Mouse (Mus musculus) left cerebral cortex, adult 8-10 months (tissue): ENCODE results near the gene Dgcr8. TPM values are rescaled to one million over a fixed set of nuclear protein-coding genes. Genes with fewer than 3 reads are reported as not detected.

Experiments used
- DNase-seq, 2 experiments: peaks; one replicate each; pipeline ENCODE4 v3.0.0; 2022; ENCODE audit warnings: low spot score in 2 of 2
- total RNA-seq, 4 experiments: library from RNA; stranded (reverse); gene quantifications; 2 replicates each; pipeline ENCODE4 v1.2.4; 2022

Gene Dgcr8
- total RNA-seq, 4 experiments from 2014 or later, result 35.5 to 42.7 (median 39.4) TPM

DNA sequence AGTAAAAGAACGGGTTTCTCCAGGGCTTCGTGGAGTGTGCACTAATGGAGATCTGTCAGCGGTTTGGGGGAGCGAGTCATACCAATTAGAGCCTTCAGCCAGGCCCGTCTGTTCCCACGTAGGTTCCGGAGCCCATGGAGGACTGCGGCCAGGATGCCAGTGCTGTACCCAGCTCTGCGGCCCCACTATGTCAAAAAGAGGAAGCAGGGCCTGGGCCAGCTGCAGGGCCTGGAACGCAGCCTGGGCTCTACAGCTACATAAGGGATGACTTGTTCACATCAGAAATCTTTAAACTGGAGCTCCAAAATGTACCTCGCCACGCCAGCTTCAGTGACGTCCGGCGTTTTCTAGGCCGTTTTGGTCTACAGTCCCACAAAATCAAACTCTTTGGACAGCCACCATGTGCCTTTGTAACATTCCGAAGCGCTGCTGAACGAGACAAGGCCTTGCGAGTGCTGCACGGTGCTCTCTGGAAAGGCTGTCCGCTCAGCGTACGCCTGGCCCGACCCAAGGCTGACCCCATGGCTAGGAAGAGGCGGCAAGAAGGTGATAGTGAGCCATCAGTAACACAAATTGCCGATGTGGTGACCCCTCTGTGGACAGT, 39.6 kb downstream of the Dgcr8 start:
- DNase-seq, result peak; percentile 38 to 42

DNA sequence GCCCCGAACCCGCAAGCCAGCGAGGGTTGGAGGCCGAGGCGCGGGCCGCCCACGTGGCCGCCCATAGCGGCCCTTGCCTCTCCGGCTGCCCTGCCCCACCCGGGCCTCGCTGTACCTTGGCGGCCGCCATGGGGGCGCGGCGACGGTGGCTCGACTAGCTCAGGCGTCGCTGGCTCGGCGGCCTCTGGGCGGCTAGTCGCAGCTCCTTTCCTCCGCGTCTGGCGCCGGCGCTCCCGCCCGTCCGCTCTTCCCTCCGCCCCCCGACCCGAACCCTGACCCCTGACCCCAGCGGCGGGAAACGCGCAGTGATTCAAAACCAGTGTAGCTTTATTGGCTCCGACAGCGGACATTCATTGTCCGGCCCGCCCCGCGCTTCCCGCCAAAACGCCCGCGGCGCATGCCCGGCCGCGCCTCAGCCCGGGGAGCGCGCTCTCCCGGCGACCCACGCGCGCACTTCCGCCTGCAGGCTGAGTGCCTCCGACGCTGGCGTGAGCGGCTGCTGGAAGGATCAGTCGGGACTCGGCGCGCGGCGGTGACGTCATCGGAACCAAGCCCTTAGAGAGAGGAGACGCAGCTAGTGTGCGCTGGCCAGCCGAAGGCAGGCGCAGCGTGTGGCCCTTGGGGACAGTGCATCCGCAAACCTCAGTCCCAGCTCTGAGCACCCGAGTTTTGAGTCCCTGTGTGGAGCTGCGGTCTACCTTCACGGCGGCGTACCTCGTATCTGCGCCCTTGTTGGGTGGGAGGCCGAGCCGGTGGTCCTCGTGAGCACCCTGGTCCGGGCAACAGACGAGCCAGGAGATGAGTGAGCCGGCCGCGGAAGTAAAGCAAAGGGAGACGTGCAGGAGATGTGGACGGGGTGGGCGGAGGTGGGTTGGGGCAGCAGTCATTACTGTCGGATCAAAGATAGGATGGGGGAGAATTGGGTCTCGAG, 40.3 kb downstream of the Dgcr8 start, which contains the start of the genes Trmt2a and Ranbp1:
Trmt2a (plus strand) TSS at position 247 of the 931 bp plus-strand sequence.
Ranbp1 (minus strand) TSS at position 300 of the 931 bp plus-strand sequence.
- peak; percentile 99 for DNase-seq

DNA sequence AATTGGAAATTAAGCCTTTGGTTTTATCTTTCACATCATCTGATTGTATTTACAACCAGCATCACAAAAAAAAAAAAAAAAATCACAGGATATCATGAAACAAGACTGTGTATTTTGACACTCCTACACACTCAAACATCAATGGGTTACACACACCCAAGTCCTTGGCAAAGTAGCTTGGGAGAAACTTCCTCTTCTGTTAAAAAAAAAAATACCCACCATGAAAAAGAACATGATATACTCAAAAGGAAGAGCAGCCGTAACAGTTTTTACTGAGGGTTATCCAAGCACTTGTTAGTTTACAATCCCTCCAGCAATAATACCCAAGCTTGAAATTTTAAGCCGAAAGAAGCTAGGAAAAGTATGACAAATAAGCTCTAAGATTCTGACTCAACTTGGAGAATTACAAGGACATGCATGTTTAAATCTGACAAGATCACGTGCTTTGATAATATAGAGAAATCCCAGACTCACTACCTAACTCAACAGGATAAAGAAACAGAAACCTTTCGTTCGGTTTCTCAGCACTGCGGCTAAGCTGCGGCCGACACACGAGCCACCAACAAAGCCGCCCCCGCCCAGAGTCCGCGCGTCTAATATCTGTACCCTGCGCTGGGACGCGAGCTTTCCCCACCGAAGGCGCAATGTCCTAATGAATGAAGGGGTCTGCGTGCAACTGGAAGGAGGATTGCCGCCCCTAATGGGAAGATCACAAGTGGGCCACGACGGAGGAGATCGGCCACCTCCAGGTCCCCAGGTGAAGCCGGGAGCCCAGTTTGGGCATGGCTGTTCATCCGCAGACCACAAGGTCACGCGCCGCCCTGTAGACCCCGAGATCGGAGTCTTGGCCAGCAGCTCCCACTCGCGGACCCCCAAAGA, 41.3 kb downstream of the Dgcr8 start:
- DNase-seq, result no peak

DNA sequence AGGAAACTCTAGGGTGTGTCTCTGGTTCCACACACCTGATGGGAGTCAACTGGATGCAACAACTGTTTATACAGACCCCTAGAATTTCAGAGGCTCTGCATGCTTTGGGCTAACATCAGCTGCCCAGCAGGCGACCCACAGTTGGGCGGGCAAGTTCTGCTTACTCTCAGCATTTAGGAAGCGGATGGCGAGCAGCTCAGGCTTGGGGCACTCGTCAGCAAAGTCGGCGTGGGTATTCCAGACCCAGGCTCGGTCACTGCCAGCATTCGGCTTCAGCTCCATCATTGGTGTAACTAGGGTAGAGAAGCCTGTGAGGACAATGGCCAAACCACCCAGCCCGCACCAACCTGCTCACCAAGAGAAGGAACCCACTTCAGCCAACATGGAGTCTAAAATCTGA, 47.5 kb downstream of the Dgcr8 start:
- no peak for DNase-seq

DNA sequence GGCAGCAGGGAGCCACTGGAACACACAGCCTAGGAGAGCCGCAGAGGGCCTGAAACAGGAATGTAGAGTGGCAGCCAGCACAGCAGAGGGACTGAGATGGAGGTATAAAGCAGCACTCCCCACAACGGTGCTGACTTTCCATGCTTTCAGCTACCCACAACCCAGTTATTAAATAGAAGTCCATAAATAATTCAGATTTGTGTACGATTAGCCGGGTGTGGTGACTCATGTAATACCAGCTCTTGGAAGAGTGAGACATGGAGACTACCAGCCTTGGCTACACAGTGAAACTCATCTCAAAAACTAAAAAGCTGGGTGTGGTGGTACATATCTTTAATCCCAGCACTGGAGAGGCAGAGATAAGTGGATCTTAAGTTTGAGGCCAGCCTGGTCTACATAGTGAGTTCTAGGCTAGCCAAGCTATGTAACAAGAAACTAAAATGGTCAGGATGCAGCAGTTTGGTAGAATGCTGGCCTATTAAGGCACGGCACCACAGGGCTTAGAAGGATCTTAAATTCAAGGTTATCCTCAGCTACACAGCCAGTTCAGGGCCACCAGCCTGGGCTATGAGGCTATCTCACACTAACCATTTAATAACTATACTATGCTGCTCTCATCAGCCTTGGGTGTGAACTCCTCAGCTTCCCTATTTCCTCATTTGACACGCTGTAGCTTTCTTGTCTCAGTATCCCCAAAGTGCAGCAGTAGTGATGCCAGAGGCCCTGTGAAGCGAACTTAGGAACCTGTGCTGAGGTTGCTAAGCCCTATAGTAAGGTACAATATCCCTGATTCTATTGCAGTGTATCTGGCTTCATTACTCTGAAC, 52.2 kb downstream of the Dgcr8 start:
- DNase-seq, result no peak

DNA sequence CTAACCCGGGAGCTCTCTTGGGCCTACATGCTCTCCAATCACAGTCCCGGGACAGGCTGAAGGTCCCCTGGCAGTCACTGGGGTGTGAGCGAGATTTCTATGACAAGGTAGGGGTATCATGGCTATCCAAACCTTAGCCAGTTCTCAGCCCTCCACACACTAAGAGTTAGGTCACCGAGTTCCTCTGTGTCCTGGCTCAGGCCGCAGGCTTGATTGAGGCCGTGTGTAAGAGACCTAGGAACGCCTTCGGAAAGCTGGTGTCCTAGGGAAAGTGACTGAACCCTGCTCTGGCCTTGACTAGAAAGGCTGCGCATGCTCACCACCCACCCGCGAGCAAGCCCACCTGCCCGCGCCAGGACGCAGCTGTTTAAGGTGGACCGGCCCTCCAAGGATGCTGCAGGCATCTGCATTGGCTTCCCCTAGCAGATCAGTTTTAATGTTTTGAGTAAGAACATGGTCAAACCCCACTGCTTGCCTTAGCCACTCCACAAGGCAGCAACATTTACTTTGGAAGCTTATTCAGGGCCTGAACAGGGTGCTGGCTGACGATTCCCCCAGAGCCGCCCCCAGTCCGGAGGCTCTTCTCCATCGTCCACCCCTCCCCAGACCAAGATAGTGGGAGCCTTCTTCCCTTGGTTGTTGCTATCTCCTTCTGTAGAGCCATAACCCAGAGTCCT, 53.5 kb downstream of the Dgcr8 start:
- DNase-seq, result peak in 1 of 2 experiments; percentile 66

DNA sequence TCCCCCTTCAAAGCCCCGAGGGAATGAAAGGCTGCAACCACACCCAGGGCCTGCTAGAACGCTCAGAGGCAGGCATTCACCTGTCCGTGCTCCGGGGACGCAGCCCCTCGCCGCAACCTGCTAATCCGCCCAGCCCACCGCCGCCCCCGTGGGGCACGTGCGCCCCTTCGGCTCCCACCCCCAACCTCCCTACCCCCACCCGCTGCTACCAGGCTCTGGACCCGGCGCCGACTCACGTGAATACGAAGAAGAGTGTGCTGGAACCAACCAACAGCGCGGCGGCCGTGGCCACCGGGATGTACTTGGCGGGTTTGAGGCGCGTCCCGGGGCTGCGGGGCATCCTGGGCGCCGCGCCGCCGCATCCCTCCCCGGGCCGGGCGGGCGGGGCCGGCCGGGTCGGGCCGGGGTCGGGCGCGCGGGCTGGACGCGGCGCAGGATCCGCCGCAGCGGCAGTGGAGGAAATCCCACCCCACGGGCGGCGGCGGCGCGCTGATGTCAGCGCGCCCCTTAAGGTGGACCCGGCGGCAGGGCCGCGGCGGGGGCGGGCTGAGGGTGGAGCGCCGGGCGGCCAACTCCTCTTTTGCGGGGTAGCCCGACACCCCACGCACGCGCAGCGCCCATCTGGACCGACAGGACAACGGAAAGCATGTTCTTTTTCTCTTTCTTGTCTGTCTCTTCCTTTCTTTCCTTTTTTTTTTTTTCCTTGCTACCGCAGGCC, 54.2 kb downstream of the Dgcr8 start, which contains the start of gene Zdhhc8:
Zdhhc8 (minus strand) TSS at position 466 of the 718 bp plus-strand sequence.
- peak; percentile 67 to 73 for DNase-seq

DNA sequence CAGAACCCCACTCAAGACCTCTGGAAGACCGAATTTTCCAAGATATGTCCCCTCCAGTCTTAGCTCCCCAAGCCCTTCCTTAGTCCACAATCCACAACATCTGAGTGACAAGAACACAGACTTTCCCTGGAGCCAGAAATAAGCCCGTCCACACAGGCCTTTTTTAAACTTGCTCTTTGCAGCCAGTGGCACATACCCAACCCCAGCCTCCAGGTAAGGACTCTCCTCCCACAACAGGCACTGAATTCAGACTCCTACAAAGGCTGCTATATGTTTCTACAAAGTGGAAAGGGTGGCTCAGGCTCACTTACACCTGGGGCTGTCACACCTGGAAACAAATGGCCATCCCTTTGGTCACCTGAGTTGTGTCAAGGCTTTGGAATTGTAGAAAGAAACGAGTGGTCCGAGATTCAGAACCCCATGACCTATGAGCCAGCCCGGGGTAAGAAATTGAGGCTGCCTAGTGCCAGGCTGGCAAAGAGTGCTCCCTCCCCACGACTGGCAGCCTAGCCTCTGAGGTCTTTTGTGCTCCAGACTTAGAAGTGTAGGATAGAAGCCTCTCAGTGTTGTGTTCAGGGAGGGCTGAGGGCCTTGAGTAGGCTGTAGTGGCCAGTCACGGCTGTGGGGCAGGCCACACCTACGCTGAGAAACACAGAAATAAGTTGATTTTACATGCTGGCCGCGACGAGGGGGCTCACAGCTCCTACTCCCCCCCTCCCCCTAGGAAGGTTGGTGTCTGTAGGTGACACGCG, 55.0 kb downstream of the Dgcr8 start:
- DNase-seq, result peak in 1 of 2 experiments; percentile 55

DNA sequence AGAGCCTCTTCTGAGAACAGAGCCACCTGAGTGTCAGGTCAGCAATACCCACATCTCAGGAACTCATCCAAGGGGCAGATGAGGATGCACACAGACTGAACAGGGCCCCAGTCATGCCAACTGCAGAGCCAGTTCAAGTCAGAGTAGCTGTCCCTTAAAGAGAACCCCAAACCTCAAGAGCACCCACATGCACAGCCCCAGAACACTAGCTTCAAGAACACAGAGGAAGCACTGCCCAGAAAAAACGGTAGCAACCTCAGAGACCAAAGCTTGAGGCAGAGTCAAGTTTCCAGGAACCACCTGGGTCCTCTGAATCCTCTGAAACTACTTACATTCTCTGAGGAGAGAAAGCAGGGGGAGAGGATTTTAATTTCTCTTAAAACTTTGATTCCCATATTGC, 55.6 kb downstream of the Dgcr8 start:
- DNase-seq, result no peak

DNA sequence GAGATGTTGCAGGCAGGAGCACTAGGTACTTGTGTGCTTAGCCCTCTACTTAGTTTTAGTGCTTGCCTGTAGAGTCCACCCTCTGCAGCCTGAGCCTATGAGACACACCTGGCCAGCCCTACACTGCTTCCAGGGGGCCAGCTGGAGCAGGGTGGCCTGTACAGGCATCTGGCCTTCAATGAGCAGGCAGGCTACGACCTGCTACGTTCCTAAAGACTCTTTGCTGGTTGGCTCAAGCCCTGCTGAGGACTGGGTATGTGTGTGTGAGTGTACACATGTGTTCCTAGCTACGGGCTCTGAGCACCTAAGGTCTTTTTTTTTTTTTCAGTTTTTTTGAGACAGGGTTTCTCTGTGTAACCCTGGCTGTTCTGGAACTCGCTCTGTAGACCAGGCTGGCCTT, 57.6 kb downstream of the Dgcr8 start:
- DNase-seq, result no peak

DNA sequence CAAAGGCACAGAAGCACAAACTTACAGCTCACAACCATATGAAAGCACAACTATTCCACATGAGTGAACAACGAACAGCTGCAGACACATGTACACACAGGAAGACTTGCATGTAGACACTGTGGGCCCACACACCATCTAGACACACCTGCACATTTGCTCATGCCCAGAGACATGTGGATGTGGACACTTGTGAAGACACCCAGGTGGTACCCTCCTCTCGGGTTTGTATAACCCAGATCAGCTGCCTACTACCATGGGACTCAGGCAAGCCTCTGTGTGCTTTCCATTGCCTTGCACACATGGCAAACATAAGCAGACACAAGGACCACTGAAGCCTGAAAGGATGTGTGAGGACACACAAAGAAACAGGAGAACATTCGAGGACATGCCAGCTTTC, 58.0 kb downstream of the Dgcr8 start:
- no peak for DNase-seq

DNA sequence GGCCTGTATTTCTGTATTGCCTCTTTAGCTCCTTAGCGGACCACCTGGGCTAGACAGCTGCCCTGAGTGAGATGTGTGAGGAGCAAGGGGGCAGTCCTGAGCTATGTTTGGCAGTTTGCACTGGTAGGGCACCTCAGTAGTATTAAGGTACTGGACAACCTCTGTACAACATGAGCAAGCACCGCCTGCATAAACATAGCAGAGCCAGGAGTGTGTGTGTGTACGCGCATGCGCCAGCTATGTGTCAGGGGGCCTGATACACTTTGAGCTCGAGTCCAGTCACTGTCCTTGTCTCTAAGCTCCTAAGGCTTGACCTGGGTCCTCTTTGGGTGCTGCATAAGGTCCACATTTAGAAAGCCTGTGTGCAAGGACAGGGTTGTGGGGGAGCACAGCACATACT, 58.4 kb downstream of the Dgcr8 start:
- no peak for DNase-seq

DNA sequence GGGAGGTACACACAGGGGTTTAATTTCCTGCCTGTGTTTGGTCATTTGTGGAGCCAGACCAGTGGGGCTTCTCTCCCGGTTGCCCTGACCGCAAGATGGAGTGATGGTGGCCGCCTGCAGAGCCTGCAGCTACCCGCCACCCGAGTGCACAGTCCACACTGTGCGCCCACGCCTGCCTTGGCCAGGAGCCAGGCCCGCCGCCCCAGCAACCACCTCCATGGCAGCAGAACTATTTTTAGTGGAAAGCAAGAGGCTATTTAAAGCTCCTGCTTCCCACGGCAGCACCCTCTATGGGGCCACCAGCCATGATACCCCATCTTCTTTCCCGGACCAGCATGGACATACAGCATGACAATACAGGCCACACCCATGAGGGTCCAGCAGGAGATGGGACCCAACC, 59.4 kb downstream of the Dgcr8 start:
- DNase-seq, result peak; percentile 74 to 93

DNA sequence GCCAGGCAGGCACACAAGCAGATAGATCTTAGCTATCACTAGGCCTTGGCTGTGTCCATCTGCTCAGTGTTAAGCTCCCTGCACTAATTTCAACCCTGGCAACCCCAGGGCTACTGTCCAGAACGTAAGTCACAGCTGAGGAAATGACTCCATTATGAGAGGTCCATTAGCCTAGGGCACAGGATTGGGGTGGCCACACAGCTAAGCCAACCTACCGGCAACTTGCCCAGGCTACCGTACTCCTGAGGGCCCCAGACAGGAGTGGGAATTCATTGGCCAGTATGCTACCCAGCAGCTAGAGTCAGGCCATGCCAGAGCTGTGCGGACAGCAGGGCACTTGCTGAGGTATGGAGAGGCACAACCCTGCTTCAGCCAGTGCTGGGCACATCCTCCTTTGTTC, 60.2 kb downstream of the Dgcr8 start:
- no peak for DNase-seq

DNA sequence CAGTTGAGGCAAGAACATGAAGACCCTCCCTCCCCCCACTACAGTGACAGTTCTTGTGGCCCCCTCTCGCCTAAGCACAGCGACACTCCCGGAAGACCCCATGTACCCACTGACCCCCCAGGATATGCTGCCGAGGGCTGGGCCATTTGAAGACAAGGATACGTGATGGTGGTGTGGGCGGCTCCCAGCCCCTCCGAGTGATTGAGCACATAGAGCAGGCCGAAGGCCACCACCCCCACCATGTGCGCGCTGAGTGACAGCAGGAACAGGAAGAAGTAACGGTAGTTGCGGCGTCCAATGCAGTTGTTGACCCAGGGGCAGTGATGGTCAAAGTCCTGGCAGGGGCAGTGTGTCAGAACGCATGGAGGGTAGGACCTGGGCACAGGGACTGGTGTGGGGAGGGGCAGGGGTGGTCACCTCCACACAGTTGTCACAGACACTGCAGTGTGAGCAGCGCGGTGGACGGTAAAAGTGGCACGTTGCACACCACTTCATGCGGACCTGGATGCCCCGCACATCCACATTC, 61.1 kb downstream of the Dgcr8 start:
- no peak for DNase-seq

DNA sequence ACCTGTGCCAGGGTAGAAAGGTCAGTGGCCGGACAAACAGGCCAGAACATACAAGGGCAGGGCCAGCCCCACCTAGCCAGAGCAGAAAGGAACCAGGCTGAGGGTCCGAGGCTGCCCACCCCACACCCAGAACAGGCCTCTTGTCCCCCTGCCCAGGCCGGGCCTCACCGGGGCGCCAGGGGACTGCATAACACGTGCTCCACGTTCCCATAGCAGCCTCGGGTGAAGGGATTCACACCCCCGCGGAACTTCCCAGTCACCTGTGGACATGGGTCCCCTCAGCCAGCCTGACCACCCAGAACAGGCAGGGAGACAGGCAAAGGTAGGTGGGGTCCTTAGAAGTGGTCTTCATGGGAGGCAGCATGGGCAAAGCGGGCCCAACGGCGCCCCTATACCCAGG, 61.9 kb downstream of the Dgcr8 start:
- no peak for DNase-seq

DNA sequence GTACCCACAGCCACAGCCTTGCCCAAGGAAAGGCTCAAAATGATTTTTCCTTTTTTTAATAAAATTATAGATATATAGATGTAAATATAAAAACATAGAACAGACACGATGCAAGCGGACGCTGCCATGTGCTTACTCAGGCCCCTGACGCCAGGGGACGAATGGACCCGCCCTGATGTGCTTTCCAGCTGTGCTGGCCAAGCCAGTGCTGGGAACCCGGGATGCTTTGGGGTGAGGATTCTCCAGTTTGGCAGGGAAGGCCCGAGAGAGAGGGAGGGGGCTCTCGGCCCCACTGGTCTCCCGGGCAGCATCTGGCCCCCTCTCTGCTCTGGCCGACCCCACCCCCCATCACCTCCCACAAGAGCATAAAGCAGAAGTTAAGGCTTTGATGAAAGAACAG, 66.9 kb downstream of the Dgcr8 start:
- no peak for DNase-seq

DNA sequence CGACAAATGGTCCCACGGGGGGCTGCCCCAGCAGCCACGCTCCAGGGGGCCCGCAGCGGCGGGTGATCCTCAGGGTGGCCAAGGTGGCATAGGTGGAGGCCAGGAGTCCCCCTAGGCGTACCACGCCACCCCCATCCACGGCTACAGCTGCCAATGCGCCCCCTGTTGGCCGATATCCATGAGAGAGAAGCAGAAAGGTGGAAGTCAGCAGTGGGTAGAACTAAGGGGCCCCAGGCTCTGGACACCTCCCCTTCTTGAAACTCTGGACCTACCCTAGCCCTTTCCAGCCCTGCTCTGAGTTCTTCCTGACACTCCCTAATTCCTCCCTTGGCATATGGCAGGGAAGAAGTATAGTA, 67.5 kb downstream of the Dgcr8 start:
- no peak for DNase-seq
